Mouse (Mus musculus) limb, embryonic 14.5 days (tissue): ENCODE data around the gene Ube2d3. TPM values are rescaled to one million over a fixed set of nuclear protein-coding genes. Genes with fewer than 3 reads are reported as not detected.

ENCODE experiments used
- ATAC-seq: fragments of 200-750 bp; cut with Nextera tagmentation; 2 replicates; pipeline ENCODE4 v1.8.0; 2017; ENCODE audit warnings: low read depth, moderate number of reproducible peaks, moderate TSS enrichment; ENCODE audit not compliant: low FRiP score
- DNase-seq: peaks from one replicate; pipeline ENCODE4 v3.0.0-alpha.2; 2015; ENCODE audit warnings: low spot score
- H3K27ac ChIP-seq: fragments of 300-500 bp; sonication (generic); replicated peaks from 2 replicates; pipeline ENCODE4 v1.5.1; 2014; ENCODE audit warnings: low read depth, mild to moderate bottlenecking, low read length, moderate library complexity, mixed read lengths
- H3K27me3 ChIP-seq: fragments of 300-500 bp; sonication (generic); 2 replicates; pipeline ENCODE4 v1.6.1; 2014; ENCODE audit warnings: low read length, mixed read lengths; ENCODE audit not compliant: control insufficient read depth, insufficient read depth
- H3K36me3 ChIP-seq: fragments of 300-500 bp; sonication (generic); 2 replicates; pipeline ENCODE4 v1.6.1; 2014; ENCODE audit warnings: mild to moderate bottlenecking, low read length, moderate library complexity, mixed read lengths; ENCODE audit not compliant: control insufficient read depth, insufficient read depth
- H3K4me1 ChIP-seq: fragments of 300-500 bp; sonication (generic); 2 replicates; pipeline ENCODE4 v1.6.1; 2014; ENCODE audit warnings: antibody characterized with exemption, low read length, mixed read lengths; ENCODE audit not compliant: control insufficient read depth, insufficient read depth
- H3K4me2 ChIP-seq: fragments of 300-500 bp; sonication (generic); replicated peaks from 2 replicates; pipeline ENCODE4 v1.6.1; 2014; ENCODE audit warnings: low read depth, mild to moderate bottlenecking, low read length, moderate library complexity; ENCODE audit not compliant: severe bottlenecking
- H3K4me3 ChIP-seq: fragments of 300-500 bp; sonication (generic); replicated peaks from 2 replicates; pipeline ENCODE4 v1.5.1; 2014; ENCODE audit warnings: low read length
- H3K9ac ChIP-seq: fragments of 300-500 bp; sonication (generic); 2 replicates; pipeline ENCODE4 v1.6.1; 2014; ENCODE audit warnings: mild to moderate bottlenecking, low read depth, low read length, moderate library complexity; ENCODE audit not compliant: severe bottlenecking
- H3K9me3 ChIP-seq: fragments of 300-500 bp; sonication (generic); 2 replicates; pipeline ENCODE4 v1.6.1; 2016; ENCODE audit warnings: low read length; ENCODE audit not compliant: control insufficient read depth
- POLR2A ChIP-seq: fragments of 200-500 bp; IDR thresholded peaks from 2 replicates; pipeline ENCODE4 v1.8.0; 2012; ENCODE audit warnings: inconsistent platforms, mild to moderate bottlenecking, moderate library complexity, borderline replicate concordance; ENCODE audit not compliant: insufficient read depth, insufficient read length; ENCODE audit errors: extremely low read depth
- WGBS: fragments of 180-500 bp; shearing (Covaris S2); extraction: QIAGEN DNeasy Blood & Tissue Kit; methylation state at CpG from one replicate; pipeline ENCODE4 v1.1.7; 2014; 5-methylcytosine and 5-hydroxymethylcytosine counted together
- polyA plus RNA-seq, 2 experiments: library from polyadenylated mRNA; depleted of rRNA in 1 of 2; stranded (reverse) in 1 of 2; unstranded in 1 of 2; fragments of >200 nt; fragmentation: Nextera tagmentation in 1 of 2; extraction: Ambion mirVana in 1 of 2; gene quantifications; 2 replicates each; pipeline versions ENCODE4 v1.2.1 to v1.2.3; 2012 to 2014

Gene Ube2d3
- polyA plus RNA-seq (2012; rRNA removed) (376 and 429 TPM in 2 replicates), polyA plus RNA-seq (2014; fragmentation: Nextera tagmentation; extraction: Ambion mirVana) (518 and 519 TPM in 2 replicates)

DNA sequence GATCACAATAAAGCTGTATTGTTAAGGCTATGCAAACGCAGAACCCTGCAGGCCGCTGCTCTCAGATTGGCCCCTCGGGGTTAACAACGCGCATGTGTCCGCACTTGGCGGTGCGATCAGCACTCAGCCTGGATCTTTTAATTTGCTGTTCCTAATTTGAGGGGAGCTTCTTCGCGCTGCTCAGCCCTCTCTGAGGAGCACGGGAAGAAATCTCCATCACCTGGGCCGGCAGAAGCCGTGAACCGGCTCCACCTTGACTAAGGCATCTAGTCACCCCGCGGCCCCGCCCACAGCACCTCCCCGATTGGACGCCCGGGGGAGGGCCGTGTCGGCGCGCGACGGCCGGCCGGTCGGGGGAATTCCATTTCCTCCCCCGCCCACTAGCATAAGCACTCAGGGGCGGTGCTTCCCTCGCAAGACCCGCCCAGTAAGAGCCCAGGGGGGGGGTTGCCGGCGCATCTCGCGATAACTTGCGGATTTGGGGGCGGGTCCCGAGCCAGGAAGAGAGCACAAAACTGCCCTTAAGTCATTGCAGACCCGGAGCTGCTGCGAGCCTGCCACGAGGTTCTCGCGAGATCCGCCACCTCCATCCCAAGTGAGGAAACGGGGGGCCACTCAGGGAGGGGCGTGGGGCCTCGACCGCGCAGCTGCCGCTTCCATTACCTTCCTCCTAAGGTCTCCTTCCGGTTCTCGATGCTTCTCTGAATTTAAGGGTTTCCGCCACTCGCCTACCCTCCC is at the start of gene Ube2d3:
Ube2d3 (plus strand) TSS at position 392 of the 738 bp plus-strand sequence.
- Histone ChIP-seq H3K36me3 (peaks cover 21% of the 10 kb centered on the region), H3K27me3 (no peaks in the 10 kb centered on the region), H3K4me1 (peaks cover 10% of the 10 kb centered on the region), H3K4me3 (peak within 1 kb of the TSS; percentile 87), H3K9me3 (no peaks in the 10 kb centered on the region), H3K9ac (peak within 1 kb of the TSS; percentile 99), H3K27ac (peak within 1 kb of the TSS; percentile 100), H3K4me2 (peak within 1 kb of the TSS; percentile 96)
- WGBS, result under 1% methylated on average over 54 of the region's 56 CpGs
- DNase-seq, result peak; percentile 98
- peak; percentile 88; the same call in 1 of the 2 replicates for TF ChIP-seq POLR2A
- peak; percentile 94 for ATAC-seq

DNA sequence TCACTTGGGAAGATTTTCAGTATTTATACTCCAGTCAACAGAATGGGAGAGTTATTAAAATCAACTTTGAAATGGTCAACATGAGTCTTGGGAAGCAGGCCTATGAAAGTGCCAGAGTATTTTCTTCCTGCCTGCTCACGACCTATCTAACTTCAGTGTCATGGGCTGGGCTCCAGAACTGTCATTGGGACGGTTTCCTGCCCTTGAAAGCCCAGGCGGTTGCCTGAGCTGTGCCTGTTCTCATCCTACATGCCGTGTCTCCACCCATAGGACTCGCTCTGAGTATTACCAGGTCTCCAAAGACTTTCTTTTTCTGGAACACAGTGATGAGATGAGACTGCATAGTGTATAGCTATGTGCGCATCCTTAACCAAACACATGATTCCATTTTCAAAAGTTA is 44.8 kb upstream of the Ube2d3 start:
- Histone ChIP-seq H3K27ac (no peak overlapping the region), H3K9me3 (no peaks in the 10 kb centered on the region), H3K4me3 (no peak overlapping the region), H3K9ac (no peak overlapping the region), H3K4me2 (no peak overlapping the region), H3K27me3 (no peaks in the 10 kb centered on the region), H3K4me1 (no peaks in the 10 kb centered on the region), H3K36me3 (no peaks in the 10 kb centered on the region)
- no peak for TF ChIP-seq POLR2A
- no peak for DNase-seq
- ATAC-seq, result no peak
- WGBS, result 77% methylated on average over 6 of the region's 6 CpGs

DNA sequence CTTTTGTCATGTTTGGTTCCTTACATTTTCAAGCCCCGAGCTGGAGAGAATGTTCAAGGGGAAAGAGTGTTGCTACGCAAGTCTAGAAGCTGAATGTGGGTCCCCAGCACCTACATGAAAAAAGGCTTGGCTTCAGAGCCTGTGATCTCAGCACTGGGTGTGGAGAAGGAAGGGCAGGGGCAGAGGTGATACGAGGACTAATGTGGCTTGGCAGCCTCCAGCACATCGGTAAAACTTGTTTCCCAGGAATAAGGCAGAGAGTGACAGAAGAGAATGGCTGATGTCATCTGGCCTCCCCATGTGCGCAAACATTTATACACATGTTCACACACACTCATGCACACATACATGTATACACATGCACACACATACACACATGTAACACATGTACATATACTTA is 42.9 kb upstream of the Ube2d3 start:
- ATAC-seq, result no peak
- no peaks in the 10 kb centered on the region for H3K9me3 ChIP-seq
- H3K4me3 ChIP-seq, result no peak overlapping the region
- H3K27ac ChIP-seq, result no peak overlapping the region
- no peak overlapping the region for H3K4me2 ChIP-seq
- WGBS, result 72% methylated on average over 5 of the region's 5 CpGs
- no peaks in the 10 kb centered on the region for H3K36me3 ChIP-seq
- DNase-seq, result no peak
- no peaks in the 10 kb centered on the region for H3K4me1 ChIP-seq
- H3K27me3 ChIP-seq, result no peaks in the 10 kb centered on the region
- TF ChIP-seq POLR2A, result no peak
- H3K9ac ChIP-seq, result no peak overlapping the region

DNA sequence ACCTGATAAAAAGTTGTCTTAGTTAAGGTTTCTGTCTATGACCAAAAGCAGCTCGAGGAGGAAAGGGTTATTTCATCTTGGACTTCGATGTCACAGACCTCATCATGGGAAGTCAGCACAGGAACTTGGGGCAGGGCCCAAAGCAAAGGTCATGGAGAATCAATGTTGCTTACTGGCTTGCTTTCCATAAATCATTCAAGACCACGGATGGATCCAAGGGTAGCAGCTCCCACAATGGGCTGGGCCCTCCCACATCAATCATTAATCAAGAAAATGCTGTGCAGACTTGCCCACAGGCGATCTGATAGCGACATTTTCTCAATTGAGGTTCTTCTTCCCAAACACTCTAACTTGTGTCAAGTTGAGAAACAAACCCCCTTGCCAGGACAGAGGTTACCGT is 41.9 kb upstream of the Ube2d3 start:
- no peak overlapping the region for H3K4me3 ChIP-seq
- H3K27me3 ChIP-seq, result no peaks in the 10 kb centered on the region
- no peaks in the 10 kb centered on the region for H3K36me3 ChIP-seq
- DNase-seq, result no peak
- WGBS, result 61% methylated on average over 6 of the region's 6 CpGs
- no peak for ATAC-seq
- TF ChIP-seq POLR2A, result no peak
- no peaks in the 10 kb centered on the region for H3K4me1 ChIP-seq
- no peak overlapping the region for H3K27ac ChIP-seq
- H3K9me3 ChIP-seq, result no peaks in the 10 kb centered on the region
- H3K9ac ChIP-seq, result no peak overlapping the region
- no peak overlapping the region for H3K4me2 ChIP-seq

DNA sequence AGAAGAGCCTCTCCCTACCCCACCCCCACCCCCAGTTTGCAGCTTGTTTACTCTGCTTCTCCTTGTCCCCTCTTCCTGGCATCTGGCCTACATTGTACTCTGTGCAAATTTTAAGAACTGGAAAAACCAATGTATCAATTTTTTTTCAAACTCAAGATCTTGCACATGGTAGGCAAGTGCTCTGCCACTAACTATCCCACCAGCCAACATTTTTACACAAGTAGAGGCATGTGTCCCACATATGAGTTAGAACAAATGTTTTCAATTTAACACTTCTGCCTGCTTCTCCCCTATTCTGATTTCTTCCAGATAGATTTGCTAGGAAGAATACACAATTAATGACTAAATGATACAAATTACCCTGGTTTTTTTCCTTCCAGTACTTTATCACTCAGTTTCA is 40.8 kb upstream of the Ube2d3 start:
- ATAC-seq, result no peak
- no peak overlapping the region for H3K9ac ChIP-seq

More for the DNA sequence above, 40.8 kb upstream of the Ube2d3 start:
- Histone ChIP-seq H3K4me1 (no peaks in the 10 kb centered on the region), H3K27me3 (no peaks in the 10 kb centered on the region), H3K27ac (no peak overlapping the region), H3K9me3 (no peaks in the 10 kb centered on the region), H3K4me2 (no peak overlapping the region), H3K36me3 (no peaks in the 10 kb centered on the region), H3K4me3 (no peak overlapping the region)
- TF ChIP-seq POLR2A, result no peak
- no peak for DNase-seq
